Mouse (Mus musculus): ENCODE data around the gene Btd. TPM values are rescaled to one million over a fixed set of nuclear protein-coding genes. Genes with fewer than 3 reads are reported as not detected.

The Btd gene
- polyA plus RNA-seq (2012; rRNA removed) (7.6 and 12.9 TPM in 2 replicates), polyA plus RNA-seq (2014; fragmentation: Nextera tagmentation; extraction: Ambion mirVana) (8.8 and 8.9 TPM in 2 replicates)

- DNase-seq (ENCODE audit: low read depth in 3 of 3, low spot score in 3 of 3) (peak; percentile 92 to 94 (median 93)), ATAC-seq (ENCODE audit: insufficient read depth) (peak; percentile 98)
- Histone ChIP-seq H3K36me3 (replicated peaks; ENCODE audit: control insufficient read depth, insufficient read depth, low read depth) (no peaks in the 10 kb centered on the region), H3K4me3 (ENCODE audit: insufficient read depth in 1 of 2, low read depth in 2 of 2, low read length in 2 of 2) (peak within 1 kb of the TSS; percentile 81 to 82), H3K9me3 (ENCODE audit: control insufficient read depth, low read length) (no peaks in the 10 kb centered on the region), H3K9ac (replicated peaks) (peak within 1 kb of the TSS; percentile 97), H3K27ac (peak within 1 kb of the TSS; percentile 78), H3K4me2 (ENCODE audit: low read depth) (peak within 1 kb of the TSS; percentile 92), H3K27me3 (ENCODE audit: control insufficient read depth, insufficient read depth, low read length) (no peaks in the 10 kb centered on the region), H3K4me1 (replicated peaks; ENCODE audit: control insufficient read depth in 2 of 2, insufficient read depth in 2 of 2, low read length in 1 of 2) (peaks cover 5 to 12% of the 10 kb centered on the region in 2 experiments)
- WGBS (ENCODE audit: insufficient replicate concordance) = under 1% methylated on average over 30 of the region's 30 CpGs
- TF ChIP-seq EP300 (IDR thresholded peaks at IDR 0.05; ENCODE audit: low read depth) (no peak), CTCF (IDR thresholded peaks at IDR 0.05; ENCODE audit: low read depth) (0 out of 2 replicates have a peak, but pooled peaks have one; percentile 9)
Observed at GRCm38 (mm10) chr14:31640890-31641505, at the start of gene Btd, which contains the start of gene Hacl1. Gene Btd (plus strand): TSS chr14:31641028. Gene Hacl1 (minus strand): TSS chr14:31641286.

- Histone ChIP-seq H3K36me3 (replicated peaks; ENCODE audit: control insufficient read depth, insufficient read depth, low read depth) (no peaks in the 10 kb centered on the region), H3K9ac (replicated peaks) (no peak within 1 kb of the TSS), H3K4me3 (ENCODE audit: insufficient read depth in 1 of 2, low read depth in 2 of 2, low read length in 2 of 2) (no peak within 1 kb of the TSS), H3K4me1 (replicated peaks; ENCODE audit: control insufficient read depth in 2 of 2, insufficient read depth in 2 of 2, low read length in 1 of 2) (no peaks in the 10 kb centered on the region; a peak in 1 of 4 replicates), H3K9me3 (ENCODE audit: control insufficient read depth, low read length) (no peaks in the 10 kb centered on the region), H3K27ac (no peak within 1 kb of the TSS), H3K27me3 (ENCODE audit: control insufficient read depth, insufficient read depth, low read length) (no peaks in the 10 kb centered on the region), H3K4me2 (ENCODE audit: low read depth) (no peak within 1 kb of the TSS)
- 67% methylated on average over 3 of the region's 3 CpGs for whole genome bisulfite sequencing (ENCODE audit: insufficient replicate concordance)
- no peak for TF ChIP-seq EP300 (IDR thresholded peaks at IDR 0.05; ENCODE audit: low read depth)
- no peak for TF ChIP-seq CTCF (IDR thresholded peaks at IDR 0.05; ENCODE audit: low read depth)
- DNase-seq (ENCODE audit: low read depth in 3 of 3, low spot score in 3 of 3) (no peak), ATAC-seq (ENCODE audit: insufficient read depth) (no peak)
Observed at GRCm38 (mm10) chr14:31591243-31591642, 49.6 kb upstream of the Btd start, which contains the start of gene Colq. Gene Colq (minus strand): TSS chr14:31591343.

GRCm38 (mm10) chr14:31593036-31593435, 47.8 kb upstream of the Btd start:
- H3K9ac ChIP-seq (replicated peaks) = no peak overlapping the region
- H3K4me2 ChIP-seq (ENCODE audit: low read depth) = no peak overlapping the region
- no peak for ATAC-seq (ENCODE audit: insufficient read depth)
- peaks cover 0 to 2% of the 10 kb centered on the region in 2 experiments; a peak in 1 of 4 replicates for H3K4me1 ChIP-seq (replicated peaks; ENCODE audit: control insufficient read depth in 2 of 2, insufficient read depth in 2 of 2, low read length in 1 of 2)
- H3K36me3 ChIP-seq (replicated peaks; ENCODE audit: control insufficient read depth, insufficient read depth, low read depth) = no peaks in the 10 kb centered on the region
- 25% methylated on average over 2 of the region's 2 CpGs for WGBS (ENCODE audit: insufficient replicate concordance)
- no peaks in the 10 kb centered on the region for H3K9me3 ChIP-seq (ENCODE audit: control insufficient read depth, low read length)
- no peak for DNase-seq (ENCODE audit: low read depth in 3 of 3, low spot score in 3 of 3)
- TF ChIP-seq EP300 (IDR thresholded peaks at IDR 0.05; ENCODE audit: low read depth) (no peak), CTCF (IDR thresholded peaks at IDR 0.05; ENCODE audit: low read depth) (no peak)
- H3K27me3 ChIP-seq (ENCODE audit: control insufficient read depth, insufficient read depth, low read length) = no peaks in the 10 kb centered on the region
- H3K4me3 ChIP-seq (ENCODE audit: insufficient read depth in 1 of 2, low read depth in 2 of 2, low read length in 2 of 2) = no peak overlapping the region
- H3K27ac ChIP-seq = no peak overlapping the region

- WGBS (ENCODE audit: insufficient replicate concordance) = 59% methylated on average over 3 of the region's 3 CpGs
- TF ChIP-seq CTCF (IDR thresholded peaks at IDR 0.05; ENCODE audit: low read depth) (no peak), EP300 (IDR thresholded peaks at IDR 0.05; ENCODE audit: low read depth) (no peak)
- no peaks in the 10 kb centered on the region for H3K36me3 ChIP-seq (replicated peaks; ENCODE audit: control insufficient read depth, insufficient read depth, low read depth)
- no peak for DNase-seq (ENCODE audit: low read depth in 3 of 3, low spot score in 3 of 3)
- H3K9me3 ChIP-seq (ENCODE audit: control insufficient read depth, low read length) = no peaks in the 10 kb centered on the region
- no peaks in the 10 kb centered on the region for H3K27me3 ChIP-seq (ENCODE audit: control insufficient read depth, insufficient read depth, low read length)
- no peak overlapping the region for H3K4me3 ChIP-seq (ENCODE audit: insufficient read depth in 1 of 2, low read depth in 2 of 2, low read length in 2 of 2)
- peaks cover 0 to 2% of the 10 kb centered on the region in 2 experiments; a peak in 1 of 4 replicates for H3K4me1 ChIP-seq (replicated peaks; ENCODE audit: control insufficient read depth in 2 of 2, insufficient read depth in 2 of 2, low read length in 1 of 2)
- no peak overlapping the region for H3K9ac ChIP-seq (replicated peaks)
- no peak for ATAC-seq (ENCODE audit: insufficient read depth)
- no peak overlapping the region for H3K4me2 ChIP-seq (ENCODE audit: low read depth)
- H3K27ac ChIP-seq = no peak overlapping the region
Observed at GRCm38 (mm10) chr14:31594693-31595092, 46.1 kb upstream of the Btd start.

GRCm38 (mm10) chr14:31596408-31596807, 44.4 kb upstream of the Btd start:
- no peak overlapping the region for H3K4me2 ChIP-seq (ENCODE audit: low read depth)
- no peaks in the 10 kb centered on the region for H3K27me3 ChIP-seq (ENCODE audit: control insufficient read depth, insufficient read depth, low read length)
- H3K4me1 ChIP-seq (replicated peaks; ENCODE audit: control insufficient read depth in 2 of 2, insufficient read depth in 2 of 2, low read length in 1 of 2) = peaks cover 0 to 2% of the 10 kb centered on the region in 2 experiments; a peak in 2 of 4 replicates
- DNase-seq (ENCODE audit: low read depth in 3 of 3, low spot score in 3 of 3) (no peak), ATAC-seq (ENCODE audit: insufficient read depth) (no peak)
- no peak overlapping the region for H3K9ac ChIP-seq (replicated peaks)
- no peaks in the 10 kb centered on the region for H3K9me3 ChIP-seq (ENCODE audit: control insufficient read depth, low read length)
- H3K4me3 ChIP-seq (ENCODE audit: insufficient read depth in 1 of 2, low read depth in 2 of 2, low read length in 2 of 2) = no peak overlapping the region
- no peak for TF ChIP-seq EP300 (IDR thresholded peaks at IDR 0.05; ENCODE audit: low read depth)
- TF ChIP-seq CTCF (IDR thresholded peaks at IDR 0.05; ENCODE audit: low read depth) = no peak
- H3K36me3 ChIP-seq (replicated peaks; ENCODE audit: control insufficient read depth, insufficient read depth, low read depth) = no peaks in the 10 kb centered on the region
- WGBS (ENCODE audit: insufficient replicate concordance) = 37% methylated on average over 7 of the region's 7 CpGs
- no peak overlapping the region for H3K27ac ChIP-seq
